Mouse (Mus musculus) macrophage (primary cell): Measurements from ENCODE around the gene Ambp. TPM values are rescaled to one million over a fixed set of nuclear protein-coding genes. Genes with fewer than 3 reads are reported as not detected.

Experiments used
- H3K27ac ChIP-seq: fragments of 350-480 bp; formaldehyde crosslinking; 2 replicates; pipeline ENCODE4 v1.9.0; 2021
- H3K36me3 ChIP-seq: fragments of 350-480 bp; formaldehyde crosslinking; 2 replicates; pipeline ENCODE4 v1.9.0; 2021; ENCODE audit errors: inconsistent target
- H3K4me3 ChIP-seq: fragments of 350-480 bp; formaldehyde crosslinking; 2 replicates; pipeline ENCODE4 v1.9.0; 2021; ENCODE audit errors: inconsistent target
- H3K79me2 ChIP-seq: fragments of 350-480 bp; formaldehyde crosslinking; 2 replicates; pipeline ENCODE4 v1.9.0; 2021; ENCODE audit errors: inconsistent target
- WGBS: methylation state at CpG from one replicate; pipeline ENCODE4 v1.1.7; 2026; ENCODE audit warnings: inconsistent platforms; ENCODE audit not compliant: missing documents; 5-methylcytosine and 5-hydroxymethylcytosine counted together
- polyA plus RNA-seq: library from polyadenylated mRNA; stranded (reverse); fragments of 250-400 nt; gene quantifications from 3 replicates; pipeline ENCODE4 v1.2.4, GENCODE M21; 2018; ENCODE audit warnings: inconsistent platforms
- total RNA-seq, 78 experiments: library from RNA; depleted of rRNA; stranded (reverse); fragments of 250-400 nt; gene quantifications; 1 replicate in 9 of 78; 2 replicates in 24 of 78; 3 replicates in 43 of 78; 4 replicates in 2 of 78; pipeline ENCODE4 v1.2.4; 2018; ENCODE audit warnings: inconsistent platforms in 56 of 78

The Ambp gene
- not detected for total RNA-seq (2018; cell fraction: chromatin; rRNA removed)
- not detected for total RNA-seq (2018; cell fraction: cytosol; rRNA removed)
- not detected for total RNA-seq (2018; cell fraction: nucleus; rRNA removed)
- not detected in 3 replicates for polyA plus RNA-seq

- WGBS: 78% methylated on average over 5 of the region's 5 CpGs
- Histone ChIP-seq H3K27ac (no peak within 1 kb of the TSS), H3K79me2 (no peaks in the 10 kb centered on the region), H3K4me3 (no peak within 1 kb of the TSS), H3K36me3 (no peaks in the 10 kb centered on the region)
Measured at GRCm38 (mm10) chr4:63154699-63155098, at the start of gene Ambp. Gene Ambp, minus strand, starts transcription at chr4:63154799.

- 98% methylated on average over 7 of the region's 7 CpGs for WGBS
- Histone ChIP-seq H3K79me2 (no peaks in the 10 kb centered on the region), H3K36me3 (no peaks in the 10 kb centered on the region), H3K27ac (no peak overlapping the region), H3K4me3 (no peak overlapping the region)
Measured at GRCm38 (mm10) chr4:63203874-63204273, 49.3 kb upstream of the Ambp start.

DNA sequence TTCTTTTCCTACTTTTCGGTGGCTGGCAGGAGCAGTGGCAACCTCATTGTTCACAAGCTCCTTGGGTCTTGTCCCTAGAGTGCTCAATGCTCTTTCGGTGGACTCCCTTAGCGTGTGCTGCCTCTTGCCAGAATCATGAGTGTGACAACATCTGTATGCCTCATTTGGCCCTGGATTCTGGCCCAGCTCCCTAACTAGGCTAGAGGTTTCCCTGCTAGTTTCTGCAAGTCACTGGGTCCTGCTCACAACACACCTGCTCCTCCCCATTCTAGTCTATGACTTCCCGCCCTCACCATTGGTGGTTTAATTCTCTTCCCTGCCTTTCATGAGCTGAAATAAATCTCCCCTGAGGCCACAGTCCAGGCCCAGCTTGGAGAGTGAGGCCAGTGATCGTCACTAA is 44.8 kb upstream of the Ambp start:
- H3K27ac ChIP-seq: no peak overlapping the region
- WGBS: 85% methylated on average over 5 of the region's 5 CpGs
- no peak overlapping the region for H3K4me3 ChIP-seq
- no peaks in the 10 kb centered on the region for H3K36me3 ChIP-seq
- no peaks in the 10 kb centered on the region for H3K79me2 ChIP-seq

GRCm38 (mm10) chr4:63194366-63194765 is 39.8 kb upstream of the Ambp start:
- 93% methylated on average over 2 of the region's 2 CpGs for WGBS
- Histone ChIP-seq H3K4me3 (no peak overlapping the region), H3K36me3 (no peaks in the 10 kb centered on the region), H3K79me2 (no peaks in the 10 kb centered on the region), H3K27ac (no peak overlapping the region)

DNA sequence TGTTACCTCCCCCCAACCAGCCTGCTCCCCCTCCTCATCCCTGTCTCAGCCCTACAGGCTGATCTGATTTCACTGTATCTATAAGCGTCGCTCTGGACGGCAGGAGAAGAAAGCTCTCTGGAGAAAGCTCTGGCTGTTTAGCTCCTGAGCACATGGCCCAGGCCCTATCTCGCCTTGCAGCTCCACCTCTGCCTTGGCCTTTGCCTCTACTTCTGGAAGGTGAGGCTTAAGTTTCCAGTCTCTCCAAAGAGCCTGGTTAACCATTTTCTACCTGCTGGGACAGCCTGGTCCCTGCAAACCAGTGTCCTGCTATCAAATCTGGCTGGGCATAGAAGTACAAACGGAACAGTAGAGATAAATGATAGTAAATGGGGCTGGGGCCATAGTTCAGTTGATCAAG is 37.0 kb upstream of the Ambp start:
- no peak overlapping the region for H3K4me3 ChIP-seq
- no peaks in the 10 kb centered on the region for H3K79me2 ChIP-seq
- no peaks in the 10 kb centered on the region for H3K36me3 ChIP-seq
- WGBS: 94% methylated on average over 5 of the region's 5 CpGs
- no peak overlapping the region for H3K27ac ChIP-seq

GRCm38 (mm10) chr4:63186281-63186870 is 31.8 kb upstream of the Ambp start:
- H3K4me3 ChIP-seq: no peak overlapping the region
- H3K36me3 ChIP-seq: no peaks in the 10 kb centered on the region
- 50% methylated on average over 21 of the region's 21 CpGs for WGBS
- H3K79me2 ChIP-seq: no peaks in the 10 kb centered on the region
- no peak overlapping the region for H3K27ac ChIP-seq

DNA sequence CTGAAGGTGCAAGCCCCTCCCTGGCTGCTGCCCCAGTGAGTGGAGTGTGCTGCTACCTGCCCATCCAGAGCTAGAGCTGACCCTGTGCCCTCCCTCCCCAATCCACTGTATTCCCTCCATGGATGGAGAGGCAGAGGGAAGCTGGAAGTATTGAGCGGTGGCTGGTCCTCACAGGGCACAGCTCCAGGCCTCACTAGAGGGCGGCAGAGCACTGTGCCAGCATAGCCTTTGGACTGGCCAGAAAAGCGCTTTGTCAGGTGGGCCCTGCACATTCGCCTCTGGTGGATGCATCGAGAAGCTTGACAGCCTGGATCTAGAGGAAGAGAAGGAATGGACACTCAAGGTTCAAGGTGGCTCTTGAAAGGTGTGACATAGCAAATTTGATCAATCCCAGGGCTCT is 27.0 kb upstream of the Ambp start:
- H3K27ac ChIP-seq: no peak overlapping the region
- WGBS: 6% methylated on average over 5 of the region's 5 CpGs
- no peak overlapping the region for H3K4me3 ChIP-seq
- H3K79me2 ChIP-seq: no peaks in the 10 kb centered on the region
- H3K36me3 ChIP-seq: no peaks in the 10 kb centered on the region

GRCm38 (mm10) chr4:63171969-63172685 is 17.5 kb upstream of the Ambp start, which contains the start of gene Kif12:
Gene Kif12, minus strand, starts transcription at chr4:63172131.
- no peaks in the 10 kb centered on the region for H3K79me2 ChIP-seq
- WGBS: 83% methylated on average over 4 of the region's 4 CpGs
- no peaks in the 10 kb centered on the region for H3K36me3 ChIP-seq
- H3K4me3 ChIP-seq: no peak within 1 kb of the TSS
- H3K27ac ChIP-seq: no peak within 1 kb of the TSS

GRCm38 (mm10) chr4:63171122-63171521 is 16.5 kb upstream of the Ambp start:
- no peak overlapping the region for H3K4me3 ChIP-seq
- no peak overlapping the region for H3K27ac ChIP-seq
- no peaks in the 10 kb centered on the region for H3K79me2 ChIP-seq
- WGBS: 60% methylated on average over 24 of the region's 24 CpGs
- H3K36me3 ChIP-seq: no peaks in the 10 kb centered on the region

DNA sequence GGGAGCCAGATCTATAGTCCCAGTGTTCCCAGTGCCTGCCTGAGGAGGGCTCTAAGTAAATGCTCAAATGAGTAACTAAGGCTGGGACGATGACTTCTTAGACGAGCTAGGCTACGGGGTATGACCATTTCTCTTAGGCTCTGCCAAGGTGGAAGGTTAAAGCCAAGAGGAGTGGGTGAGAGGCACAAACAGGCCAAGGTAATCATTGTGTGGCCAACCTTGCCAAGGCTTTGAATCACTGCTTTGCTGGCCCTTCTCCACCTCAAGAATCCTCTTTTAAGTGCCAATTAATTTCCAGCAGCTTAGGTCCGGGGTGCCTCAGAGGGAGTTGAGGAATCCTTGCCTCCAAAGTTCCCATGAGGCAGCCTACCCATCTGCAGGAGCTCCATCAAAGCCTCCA is 15.5 kb upstream of the Ambp start:
- Histone ChIP-seq H3K4me3 (no peak overlapping the region), H3K36me3 (no peaks in the 10 kb centered on the region), H3K79me2 (no peaks in the 10 kb centered on the region), H3K27ac (no peak overlapping the region)
- WGBS: 93% methylated on average over 4 of the region's 4 CpGs

GRCm38 (mm10) chr4:63166323-63166722 is 11.7 kb upstream of the Ambp start:
- no peaks in the 10 kb centered on the region for H3K79me2 ChIP-seq
- no peak overlapping the region for H3K4me3 ChIP-seq
- no peaks in the 10 kb centered on the region for H3K36me3 ChIP-seq
- 78% methylated on average over 5 of the region's 5 CpGs for WGBS
- H3K27ac ChIP-seq: no peak overlapping the region

- Histone ChIP-seq H3K27ac (no peak overlapping the region), H3K36me3 (no peaks in the 10 kb centered on the region), H3K79me2 (no peaks in the 10 kb centered on the region), H3K4me3 (no peak overlapping the region)
- WGBS: 89% methylated on average over 4 of the region's 4 CpGs
Measured at GRCm38 (mm10) chr4:63165636-63166035, 11.0 kb upstream of the Ambp start.

GRCm38 (mm10) chr4:63158961-63159592 is 4.5 kb upstream of the Ambp start:
- WGBS: 29% methylated on average over 5 of the region's 5 CpGs
- Histone ChIP-seq H3K27ac (no peak overlapping the region), H3K4me3 (no peak overlapping the region), H3K36me3 (no peaks in the 10 kb centered on the region), H3K79me2 (no peaks in the 10 kb centered on the region)

DNA sequence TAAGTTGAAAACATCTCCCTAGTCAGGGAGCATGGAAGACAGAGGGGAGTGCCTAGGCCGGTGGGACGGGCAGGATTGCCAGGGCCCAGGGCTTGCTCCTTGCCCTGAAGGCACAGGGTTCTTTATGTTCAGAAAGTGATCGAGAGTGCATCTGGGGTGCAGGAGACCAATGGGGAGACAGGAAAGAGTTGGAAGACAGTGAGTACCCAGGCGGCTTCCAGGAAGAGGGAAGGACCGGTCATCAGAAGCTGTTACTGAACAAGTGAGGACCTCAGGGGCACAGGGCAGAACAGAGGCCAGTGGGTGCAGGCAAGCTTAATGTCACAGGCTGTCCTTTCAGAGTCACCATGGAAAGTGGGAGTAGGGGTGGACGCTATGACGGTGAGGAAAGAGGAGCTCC is 3.6 kb upstream of the Ambp start:
- Histone ChIP-seq H3K79me2 (no peaks in the 10 kb centered on the region), H3K27ac (no peak overlapping the region), H3K4me3 (no peak overlapping the region), H3K36me3 (no peaks in the 10 kb centered on the region)
- 99% methylated on average over 7 of the region's 7 CpGs for WGBS
